Mouse (Mus musculus): ENCODE results near the gene Gnptab. TPM values are rescaled to one million over a fixed set of nuclear protein-coding genes. Genes with fewer than 3 reads are reported as not detected.

Gnptab gene
- total RNA-seq, 2 experiments from 2014 or later: 29.2 to 36.0 TPM

Other genes with a start within 250 kb of the Gnptab start
- under 1 TPM; 0.23 to 0.48 TPM for gene Parpbp, start 232.2 kb upstream of the Gnptab start, total RNA-seq (2021)
- 1 to 10 TPM; 6.9 to 8.4 TPM for gene Nup37, start 232.1 kb upstream of the Gnptab start, total RNA-seq (2021)
- gene Washc3, start 178.0 kb upstream of the Gnptab start, total RNA-seq (2021): 10 to 100 TPM; 39.4 to 48.6 TPM
- gene Dram1, start 52 bp upstream of the Gnptab start, total RNA-seq (2021): 10 to 100 TPM in 1 of 2 experiments, 1 to 10 TPM in 1; 7.4 to 22.3 TPM
- 1 to 10 TPM; 2.2 to 9.2 TPM for gene Sycp3, start 80.4 kb downstream of the Gnptab start, total RNA-seq (2021)
- 100 to 1,000 TPM; 358 to 802 TPM for gene Chpt1, start 124.9 kb downstream of the Gnptab start, total RNA-seq (2021)
- gene Mybpc1, start 226.0 kb downstream of the Gnptab start, total RNA-seq (2021): 1 to 10 TPM in 1 of 2 experiments, under 1 TPM in 1; 0.60 to 4.3 TPM

Measured in adrenal gland, adult 18-20 months (tissue).